Mouse (Mus musculus) neural tube, embryonic 11.5 days (tissue): ENCODE measurements around the gene Foxn3. TPM values are rescaled to one million over a fixed set of nuclear protein-coding genes. Genes with fewer than 3 reads are reported as not detected.

ENCODE experiments used
- ATAC-seq: fragments of 200-750 bp; cut with Nextera tagmentation; 2 replicates; pipeline ENCODE4 v1.8.0; 2017; ENCODE audit warnings: moderate number of reproducible peaks, mild to moderate bottlenecking, moderate TSS enrichment, moderate library complexity; ENCODE audit not compliant: insufficient read depth, low FRiP score, low TSS enrichment
- DNase-seq: peaks from one replicate; pipeline ENCODE4 v3.0.0-alpha.2; 2015; ENCODE audit warnings: low spot score
- H3K27ac ChIP-seq: fragments of 300-500 bp; sonication (generic); 2 replicates; pipeline ENCODE4 v1.5.1; 2014; ENCODE audit warnings: low read depth, mild to moderate bottlenecking, low read length
- H3K27me3 ChIP-seq: fragments of 300-500 bp; sonication (generic); 2 replicates; pipeline ENCODE4 v1.6.1; 2014; ENCODE audit warnings: mild to moderate bottlenecking, low read length, mixed read lengths; ENCODE audit not compliant: control insufficient read depth, insufficient read depth
- H3K36me3 ChIP-seq: fragments of 300-500 bp; sonication (generic); 2 replicates; pipeline ENCODE4 v1.6.1; 2014; ENCODE audit warnings: mild to moderate bottlenecking, low read length, moderate library complexity, mixed read lengths; ENCODE audit not compliant: control insufficient read depth, insufficient read depth
- H3K4me1 ChIP-seq: fragments of 300-500 bp; sonication (generic); 2 replicates; pipeline ENCODE4 v1.6.1; 2014; ENCODE audit warnings: low read length, mixed read lengths; ENCODE audit not compliant: control insufficient read depth, insufficient read depth
- H3K4me2 ChIP-seq: fragments of 300-500 bp; sonication (generic); 2 replicates; pipeline ENCODE4 v1.6.1; 2014; ENCODE audit warnings: low read depth, mild to moderate bottlenecking, moderate library complexity
- H3K4me3 ChIP-seq: fragments of 300-500 bp; sonication (generic); 2 replicates; pipeline ENCODE4 v1.5.1; 2014; ENCODE audit warnings: low read depth, low read length
- H3K9ac ChIP-seq: fragments of 300-500 bp; sonication (generic); 2 replicates; pipeline ENCODE4 v1.6.1; 2014; ENCODE audit warnings: mild to moderate bottlenecking, low read length
- H3K9me3 ChIP-seq: fragments of 300-500 bp; sonication (generic); 2 replicates; pipeline ENCODE4 v1.6.1; 2016; ENCODE audit warnings: low read length; ENCODE audit not compliant: control insufficient read depth
- WGBS: fragments of 180-500 bp; shearing (Covaris S2); extraction: QIAGEN DNeasy Blood & Tissue Kit; methylation state at CpG from one replicate; pipeline ENCODE4 v1.1.7; 2014; 5-methylcytosine and 5-hydroxymethylcytosine counted together
- polyA plus RNA-seq: library from polyadenylated mRNA; unstranded; fragments of >200 nt; fragmentation: Nextera tagmentation; extraction: Ambion mirVana; gene quantifications from 2 replicates; pipeline ENCODE4 v1.2.1, GENCODE M21; 2014

Gene Foxn3
- polyA plus RNA-seq, 1 experiment from 2014 or later, result 85.8 TPM

GRCm38 (mm10) chr12:99256463-99256862 lies 306.9 kb downstream of the Foxn3 start:
- WGBS, result 93% methylated on average over 5 of the region's 5 CpGs
- no peaks in the 10 kb centered on the region for H3K36me3 ChIP-seq
- no peak overlapping the region for H3K9ac ChIP-seq
- no peak for ATAC-seq
- H3K27me3 ChIP-seq, result no peaks in the 10 kb centered on the region
- peaks cover 10% of the 10 kb centered on the region; the same call in 1 of the 2 replicates for H3K4me1 ChIP-seq
- H3K4me2 ChIP-seq, result no peak overlapping the region
- no peak for DNase-seq
- no peak overlapping the region for H3K27ac ChIP-seq
- H3K9me3 ChIP-seq, result no peaks in the 10 kb centered on the region
- no peak overlapping the region for H3K4me3 ChIP-seq

DNA sequence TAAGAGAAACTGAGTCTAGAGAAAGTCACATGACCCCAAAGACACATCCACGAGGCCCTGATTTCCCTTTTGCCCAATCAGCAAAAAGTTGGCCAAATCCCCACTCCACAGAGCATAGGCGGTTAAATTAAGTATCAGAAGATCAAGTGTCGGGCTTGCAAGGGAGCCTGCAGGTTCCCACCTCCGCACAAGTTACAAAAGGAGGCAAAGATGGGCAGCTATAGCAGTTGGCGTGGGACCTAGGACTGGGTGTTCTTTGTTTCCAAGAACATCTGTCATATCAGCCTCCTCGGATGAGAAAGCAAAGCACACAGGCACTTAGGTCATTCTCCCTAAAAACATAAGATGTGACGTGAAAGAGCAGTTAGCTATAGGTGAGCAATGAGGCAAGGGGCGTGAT lies 308.9 kb downstream of the Foxn3 start:
- Histone ChIP-seq H3K36me3 (no peaks in the 10 kb centered on the region), H3K4me1 (peaks cover 6% of the 10 kb centered on the region; the same call in 1 of the 2 replicates), H3K4me3 (no peak overlapping the region), H3K27ac (no peak overlapping the region), H3K9ac (no peak overlapping the region), H3K27me3 (no peaks in the 10 kb centered on the region), H3K9me3 (no peaks in the 10 kb centered on the region), H3K4me2 (no peak overlapping the region)
- ATAC-seq (no peak), DNase-seq (no peak)
- 87% methylated on average over 8 of the region's 8 CpGs for WGBS

GRCm38 (mm10) chr12:99253562-99253961 lies 309.8 kb downstream of the Foxn3 start:
- Histone ChIP-seq H3K36me3 (no peaks in the 10 kb centered on the region), H3K4me1 (peaks cover 4% of the 10 kb centered on the region; the same call in 1 of the 2 replicates), H3K9ac (no peak overlapping the region), H3K27me3 (no peaks in the 10 kb centered on the region), H3K4me3 (no peak overlapping the region), H3K4me2 (no peak overlapping the region), H3K9me3 (no peaks in the 10 kb centered on the region), H3K27ac (no peak overlapping the region)
- 67% methylated on average over 10 of the region's 10 CpGs for WGBS
- DNase-seq, result no peak
- ATAC-seq, result no peak

DNA sequence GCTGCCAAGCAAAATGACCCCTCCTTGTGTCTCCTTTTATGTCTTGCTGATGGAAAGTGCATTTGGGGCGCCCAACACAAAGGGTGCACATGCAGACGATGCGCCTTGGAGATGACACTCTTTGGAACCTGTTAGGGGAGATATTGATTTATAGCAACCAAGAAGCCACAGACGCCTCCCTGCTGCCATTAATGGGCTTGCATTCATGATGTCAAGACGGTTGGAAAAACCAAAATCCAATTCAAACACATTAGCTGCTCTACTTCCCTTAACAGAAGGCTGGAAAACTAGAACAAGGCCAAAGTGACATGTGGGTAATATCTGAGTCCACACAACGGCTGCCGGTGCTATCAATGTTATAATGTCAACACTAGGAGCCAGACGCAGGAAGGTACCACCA lies 314.8 kb downstream of the Foxn3 start:
- H3K36me3 ChIP-seq, result no peaks in the 10 kb centered on the region
- H3K27ac ChIP-seq, result no peak overlapping the region
- ATAC-seq (no peak), DNase-seq (no peak)
- H3K9ac ChIP-seq, result no peak overlapping the region
- H3K4me1 ChIP-seq, result no peaks in the 10 kb centered on the region
- no peak overlapping the region for H3K4me2 ChIP-seq
- no peak overlapping the region for H3K4me3 ChIP-seq
- 61% methylated on average over 8 of the region's 8 CpGs for WGBS
- no peaks in the 10 kb centered on the region for H3K27me3 ChIP-seq
- no peaks in the 10 kb centered on the region for H3K9me3 ChIP-seq

- Histone ChIP-seq H3K4me3 (no peak overlapping the region), H3K36me3 (no peaks in the 10 kb centered on the region)
These were observed 315.4 kb downstream of the Foxn3 start for GRCm38 (mm10) chr12:99247939-99248338.

GRCm38 (mm10) chr12:99246984-99247746 lies 316.2 kb downstream of the Foxn3 start:
- Histone ChIP-seq H3K9ac (no peak overlapping the region; the same call in 1 of the 2 replicates), H3K4me1 (no peaks in the 10 kb centered on the region), H3K27me3 (no peaks in the 10 kb centered on the region), H3K4me3 (no peak overlapping the region), H3K4me2 (no peak overlapping the region), H3K27ac (no peak overlapping the region), H3K9me3 (no peaks in the 10 kb centered on the region), H3K36me3 (no peaks in the 10 kb centered on the region)
- DNase-seq (no peak), ATAC-seq (no peak)
- 79% methylated on average over 10 of the region's 10 CpGs for WGBS

More at GRCm38 (mm10) chr12:99247939-99248338, 315.4 kb downstream of the Foxn3 start:
- DNase-seq (no peak), ATAC-seq (no peak)
- 71% methylated on average over 6 of the region's 6 CpGs for WGBS
- H3K9ac ChIP-seq, result no peak overlapping the region
- no peak overlapping the region for H3K4me2 ChIP-seq
- no peaks in the 10 kb centered on the region for H3K9me3 ChIP-seq
- H3K27ac ChIP-seq, result no peak overlapping the region
- no peaks in the 10 kb centered on the region for H3K4me1 ChIP-seq
- H3K27me3 ChIP-seq, result no peaks in the 10 kb centered on the region

GRCm38 (mm10) chr12:99244673-99245072 lies 318.7 kb downstream of the Foxn3 start:
- Histone ChIP-seq H3K27ac (no peak overlapping the region), H3K9me3 (no peaks in the 10 kb centered on the region), H3K4me3 (no peak overlapping the region), H3K9ac (no peak overlapping the region), H3K4me1 (no peaks in the 10 kb centered on the region), H3K4me2 (no peak overlapping the region), H3K36me3 (no peaks in the 10 kb centered on the region), H3K27me3 (no peaks in the 10 kb centered on the region)
- DNase-seq (no peak), ATAC-seq (no peak)
- WGBS, result 93% methylated on average over 9 of the region's 9 CpGs

DNA sequence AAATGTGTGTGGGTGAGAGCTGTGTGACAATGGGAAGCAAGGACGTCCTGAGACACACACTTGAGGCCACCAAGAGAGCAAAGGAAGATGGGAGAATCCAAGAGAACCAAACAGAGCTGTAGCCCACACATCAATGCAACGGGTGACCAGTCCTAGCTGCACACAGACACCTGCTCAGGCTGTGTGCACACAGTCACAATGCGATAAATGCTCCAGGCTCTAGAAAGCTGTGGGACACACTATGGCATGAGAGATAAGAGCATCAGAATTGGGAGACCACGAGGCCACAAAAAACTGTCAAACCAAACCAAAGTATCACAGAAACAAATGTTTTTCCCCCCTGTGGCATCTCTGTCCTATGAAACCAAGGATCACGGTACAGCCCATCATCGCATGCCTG lies 319.1 kb downstream of the Foxn3 start:
- H3K36me3 ChIP-seq, result no peaks in the 10 kb centered on the region
- H3K9me3 ChIP-seq, result no peaks in the 10 kb centered on the region
- 96% methylated on average over 6 of the region's 6 CpGs for WGBS
- no peak overlapping the region for H3K9ac ChIP-seq
- no peak for ATAC-seq
- H3K27me3 ChIP-seq, result no peaks in the 10 kb centered on the region
- DNase-seq, result no peak
- H3K27ac ChIP-seq, result no peak overlapping the region
- H3K4me1 ChIP-seq, result no peaks in the 10 kb centered on the region
- H3K4me2 ChIP-seq, result no peak overlapping the region
- H3K4me3 ChIP-seq, result no peak overlapping the region

- 96% methylated on average over 1 of the region's 1 CpGs for WGBS
- DNase-seq, result no peak
- ATAC-seq, result no peak
These were observed 320.1 kb downstream of the Foxn3 start for GRCm38 (mm10) chr12:99243316-99243715.

More at GRCm38 (mm10) chr12:99243316-99243715, 320.1 kb downstream of the Foxn3 start:
- no peak overlapping the region for H3K4me3 ChIP-seq
- no peak overlapping the region for H3K9ac ChIP-seq
- no peaks in the 10 kb centered on the region for H3K27me3 ChIP-seq
- H3K4me1 ChIP-seq, result no peaks in the 10 kb centered on the region
- H3K27ac ChIP-seq, result no peak overlapping the region
- H3K4me2 ChIP-seq, result no peak overlapping the region
- H3K9me3 ChIP-seq, result no peaks in the 10 kb centered on the region
- H3K36me3 ChIP-seq, result no peaks in the 10 kb centered on the region
